Mouse (Mus musculus) midbrain, embryonic 15.5 days (tissue): Measurements from ENCODE around the gene Tmprss11c. TPM values are rescaled to one million over a fixed set of nuclear protein-coding genes. Genes with fewer than 3 reads are reported as not detected.
"Not testable (repeated sequence)": the region's sequence is repeated elsewhere in the genome, so short reads cannot be mapped to it uniquely, and the experiment has no call there.

Experiments
- ATAC-seq: fragments of 200-750 bp; cut with Nextera tagmentation; replicated peaks from 2 replicates; pipeline ENCODE4 v1.8.0; 2017; ENCODE audit warnings: moderate TSS enrichment
- H3K27ac ChIP-seq: fragments of 300-500 bp; sonication (generic); 2 replicates; pipeline ENCODE4 v1.5.1; 2015; ENCODE audit warnings: mild to moderate bottlenecking, inconsistent platforms
- H3K27me3 ChIP-seq: fragments of 300-500 bp; sonication (generic); replicated peaks from 2 replicates; pipeline ENCODE4 v1.6.1; 2015; ENCODE audit warnings: inconsistent platforms
- H3K36me3 ChIP-seq: fragments of 300-500 bp; sonication (generic); replicated peaks from 2 replicates; pipeline ENCODE4 v1.6.1; 2015; ENCODE audit warnings: inconsistent platforms
- H3K4me1 ChIP-seq: fragments of 300-500 bp; sonication (generic); 2 replicates; pipeline ENCODE4 v1.6.1; 2015; ENCODE audit warnings: inconsistent platforms
- H3K4me2 ChIP-seq: fragments of 300-500 bp; sonication (generic); 2 replicates; pipeline ENCODE4 v1.6.1; 2015; ENCODE audit warnings: inconsistent platforms, mild to moderate bottlenecking, moderate library complexity
- H3K4me3 ChIP-seq: fragments of 300-500 bp; sonication (generic); 2 replicates; pipeline ENCODE4 v1.5.1; 2015; ENCODE audit warnings: mild to moderate bottlenecking, inconsistent platforms
- H3K9ac ChIP-seq: fragments of 300-500 bp; sonication (generic); 2 replicates; pipeline ENCODE4 v1.6.1; 2015; ENCODE audit warnings: mild to moderate bottlenecking, inconsistent platforms
- H3K9me3 ChIP-seq: fragments of 300-500 bp; sonication (generic); 2 replicates; pipeline ENCODE4 v1.6.1; 2016; ENCODE audit warnings: inconsistent platforms
- WGBS: fragments of 180-500 bp; shearing (Covaris S2); methylation state at CpG from one replicate; pipeline ENCODE4 v1.1.7; 2015; ENCODE audit warnings: mixed read lengths; 5-methylcytosine and 5-hydroxymethylcytosine counted together
- polyA plus RNA-seq: library from polyadenylated mRNA; unstranded; fragments of >200 nt; fragmentation: Nextera tagmentation; extraction: Ambion mirVana; gene quantifications from 2 replicates; pipeline ENCODE4 v1.2.1, GENCODE M21; 2015

Gene Tmprss11c
- not detected in 2 replicates for polyA plus RNA-seq

DNA sequence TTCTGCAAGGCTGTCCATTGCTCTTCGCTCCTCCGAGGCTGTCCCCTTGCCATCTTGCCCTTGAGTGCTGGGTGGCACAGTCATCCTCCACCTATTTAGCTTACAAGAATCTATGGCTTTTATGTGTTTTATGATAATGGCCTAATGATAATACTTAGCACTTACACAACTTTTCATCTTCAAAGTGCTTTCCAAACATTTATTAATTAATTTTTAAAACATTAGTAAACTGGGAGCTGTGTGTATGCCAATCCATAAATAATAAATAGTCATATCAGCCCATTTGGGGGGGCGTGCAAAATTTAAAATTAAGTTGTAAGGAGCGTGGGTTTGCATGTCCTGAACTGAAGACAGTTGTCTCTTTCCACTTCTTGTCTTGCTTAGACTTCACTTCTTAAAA is at the start of gene Tmprss11c:
Gene Tmprss11c, minus strand, starts transcription at position 101 of the 400 bp plus-strand sequence.
- H3K9me3 ChIP-seq: no peaks in the 10 kb centered on the region
- no peak within 1 kb of the TSS for H3K4me3 ChIP-seq
- H3K9ac ChIP-seq: no peak within 1 kb of the TSS
- no peak within 1 kb of the TSS for H3K27ac ChIP-seq
- no peaks in the 10 kb centered on the region for H3K36me3 ChIP-seq
- H3K4me2 ChIP-seq: no peak within 1 kb of the TSS
- no peak for ATAC-seq
- H3K4me1 ChIP-seq: no peaks in the 10 kb centered on the region
- no peaks in the 10 kb centered on the region for H3K27me3 ChIP-seq
- 83% methylated on average over 4 of the region's 4 CpGs for WGBS

DNA sequence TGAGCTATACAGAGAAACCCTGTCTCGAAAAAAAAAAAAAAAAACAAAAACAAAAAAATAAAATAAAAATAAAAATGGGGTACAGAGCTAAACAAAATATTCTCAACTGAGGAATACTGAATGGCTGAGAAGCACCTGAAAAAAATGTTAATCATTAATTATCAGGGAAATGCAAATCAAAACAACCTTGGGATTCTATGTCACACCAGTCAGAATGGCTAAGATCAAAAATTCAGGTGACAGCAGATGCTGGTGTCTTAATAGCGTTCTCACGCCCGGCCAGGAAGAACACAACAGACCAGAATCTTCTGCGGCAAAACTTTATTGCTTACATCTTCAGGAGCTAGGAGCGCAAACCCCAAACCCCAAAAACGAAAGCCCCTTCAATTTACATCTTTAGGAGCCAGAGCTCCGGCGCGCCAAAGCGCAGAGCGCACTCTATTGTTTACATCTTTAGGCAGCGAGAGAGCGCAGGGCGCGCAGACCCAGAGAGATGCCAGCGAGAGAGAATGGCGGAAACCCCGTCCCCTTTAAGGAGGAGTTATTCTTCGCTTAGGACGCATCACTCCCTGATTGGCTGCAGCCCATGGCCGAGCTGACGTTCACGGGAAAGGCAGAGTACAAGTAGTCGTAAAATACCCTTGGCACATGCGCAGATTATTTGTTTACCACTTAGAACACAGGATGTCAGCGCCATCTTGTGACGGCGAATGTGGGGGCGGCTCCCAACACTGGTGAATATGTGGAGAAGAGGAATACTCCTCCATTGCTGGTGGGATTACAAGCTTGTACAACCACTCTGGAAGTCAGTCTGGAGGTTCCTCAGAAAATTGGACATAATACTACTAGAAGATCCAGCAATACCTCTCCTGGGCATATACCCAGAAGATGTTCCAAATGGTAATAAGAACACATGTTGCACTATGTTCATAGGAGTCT is 29.2 kb upstream of the Tmprss11c start:
- peak overlapping the region; percentile 58; the same call in 1 of the 2 replicates for H3K27ac ChIP-seq

DNA sequence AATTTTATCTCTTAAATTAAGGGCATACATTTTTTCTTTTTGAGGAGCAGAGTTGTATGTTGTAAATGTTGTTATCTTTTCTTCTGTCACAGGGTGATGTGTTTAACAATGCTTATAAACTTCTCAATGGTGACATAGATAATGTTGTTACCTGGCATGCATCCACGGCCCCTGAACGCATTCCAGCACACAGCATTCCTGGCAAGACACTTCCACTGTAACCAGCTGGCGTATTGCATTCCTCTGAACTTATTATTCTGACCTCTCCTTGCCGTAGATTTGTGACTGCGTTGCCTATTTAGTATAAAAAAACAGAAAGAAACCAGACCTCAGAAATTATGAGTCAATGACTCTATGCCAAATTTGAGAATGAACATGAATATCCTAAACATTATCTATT is 17.0 kb upstream of the Tmprss11c start:
- Histone ChIP-seq H3K9ac (no peak overlapping the region), H3K9me3 (no peaks in the 10 kb centered on the region), H3K36me3 (no peaks in the 10 kb centered on the region), H3K27me3 (no peaks in the 10 kb centered on the region), H3K4me1 (no peaks in the 10 kb centered on the region), H3K4me2 (no peak overlapping the region), H3K27ac (no peak overlapping the region), H3K4me3 (no peak overlapping the region)
- ATAC-seq: no peak
- 88% methylated on average over 5 of the region's 5 CpGs for WGBS

More for the DNA sequence above, 29.2 kb upstream of the Tmprss11c start:
- peak overlapping the region; percentile 45 for H3K4me2 ChIP-seq
- peak; percentile 96 for ATAC-seq
- H3K27me3 ChIP-seq, H3K36me3 ChIP-seq, H3K9me3 ChIP-seq, H3K4me1 ChIP-seq: not testable (repeated sequence)
- H3K4me3 ChIP-seq: peak overlapping the region; percentile 43
- 49% methylated on average over 30 of the region's 30 CpGs for WGBS
- 0 out of 2 replicates have a peak overlapping the region, but pooled peaks have one; percentile 20 for H3K9ac ChIP-seq

DNA sequence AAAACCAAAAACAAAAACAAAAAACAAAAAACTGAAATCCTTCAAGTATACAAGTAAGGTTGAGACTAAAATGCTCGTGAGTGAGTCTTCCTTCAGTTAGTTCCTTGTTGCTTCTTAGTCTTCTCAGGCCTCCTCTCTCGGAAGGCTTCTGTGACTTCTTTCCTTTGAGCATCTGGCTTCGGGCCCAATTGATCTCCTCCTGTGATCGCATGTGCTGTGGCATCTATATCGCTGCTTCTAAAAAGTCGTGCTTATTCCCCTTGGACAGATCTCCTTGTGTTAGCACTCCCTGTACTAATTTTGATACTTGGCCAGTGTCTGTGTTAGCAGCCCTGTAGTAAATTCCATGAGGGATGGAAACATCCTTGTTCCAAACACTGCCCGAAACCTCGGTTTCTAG is 14.8 kb upstream of the Tmprss11c start:
- H3K4me3 ChIP-seq: no peak overlapping the region
- H3K9me3 ChIP-seq: no peaks in the 10 kb centered on the region
- H3K36me3 ChIP-seq: no peaks in the 10 kb centered on the region
- no peak overlapping the region for H3K4me2 ChIP-seq
- no peaks in the 10 kb centered on the region for H3K27me3 ChIP-seq
- no peak overlapping the region for H3K9ac ChIP-seq
- 86% methylated on average over 8 of the region's 8 CpGs for WGBS
- no peaks in the 10 kb centered on the region for H3K4me1 ChIP-seq
- no peak overlapping the region for H3K27ac ChIP-seq
- no peak for ATAC-seq

DNA sequence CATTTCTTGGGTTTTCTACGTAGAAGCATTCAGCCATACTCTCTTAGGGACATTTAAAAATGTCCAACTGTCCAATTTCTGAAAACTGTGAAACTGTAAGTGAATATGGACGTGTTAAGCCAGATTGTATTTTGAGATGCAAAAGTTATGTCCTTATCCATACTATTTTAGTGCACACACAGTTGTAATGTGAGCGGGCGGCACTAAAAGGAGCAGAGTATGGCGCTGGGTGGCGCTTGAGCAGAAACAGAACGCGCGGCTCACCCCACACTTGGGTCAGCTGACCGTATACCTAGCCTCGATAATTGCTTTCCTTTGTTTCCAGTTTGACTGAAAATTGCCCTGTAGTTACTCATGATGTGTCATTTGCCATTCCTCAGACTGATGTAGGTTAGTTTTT is 42.5 kb downstream of the Tmprss11c start:
- H3K27ac ChIP-seq: no peak overlapping the region
- H3K4me1 ChIP-seq: no peaks in the 10 kb centered on the region
- H3K9me3 ChIP-seq: no peaks in the 10 kb centered on the region
- no peak overlapping the region for H3K9ac ChIP-seq
- H3K36me3 ChIP-seq: no peaks in the 10 kb centered on the region
- no peaks in the 10 kb centered on the region for H3K27me3 ChIP-seq
- no peak overlapping the region for H3K4me2 ChIP-seq
- H3K4me3 ChIP-seq: no peak overlapping the region
- ATAC-seq: no peak
- 93% methylated on average over 11 of the region's 11 CpGs for WGBS

DNA sequence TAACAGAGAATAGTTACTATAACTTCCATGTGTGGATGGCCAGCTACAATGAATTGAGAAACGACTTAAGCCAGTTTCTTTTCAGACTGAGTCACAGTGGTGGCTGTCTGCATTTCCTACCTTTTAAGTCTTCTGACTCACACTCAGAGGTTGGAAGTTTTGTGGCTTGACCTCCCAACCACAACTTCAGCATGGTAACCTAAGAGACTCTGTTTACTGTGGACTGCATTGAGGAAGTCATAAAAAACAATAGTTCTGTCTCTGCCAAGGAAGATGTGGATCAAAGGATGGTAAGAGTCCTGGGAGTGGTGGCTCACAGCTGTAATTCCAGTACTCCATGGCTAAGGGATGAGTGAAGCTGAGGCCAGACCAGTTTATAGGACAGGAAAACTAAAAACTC is 44.2 kb downstream of the Tmprss11c start:
- Histone ChIP-seq H3K4me2 (no peak overlapping the region), H3K4me3 (no peak overlapping the region), H3K9ac (no peak overlapping the region), H3K9me3 (no peaks in the 10 kb centered on the region), H3K27ac (no peak overlapping the region), H3K4me1 (no peaks in the 10 kb centered on the region), H3K27me3 (no peaks in the 10 kb centered on the region), H3K36me3 (no peaks in the 10 kb centered on the region)
- WGBS: 76% methylated on average over 1 of the region's 1 CpGs
- ATAC-seq: no peak

DNA sequence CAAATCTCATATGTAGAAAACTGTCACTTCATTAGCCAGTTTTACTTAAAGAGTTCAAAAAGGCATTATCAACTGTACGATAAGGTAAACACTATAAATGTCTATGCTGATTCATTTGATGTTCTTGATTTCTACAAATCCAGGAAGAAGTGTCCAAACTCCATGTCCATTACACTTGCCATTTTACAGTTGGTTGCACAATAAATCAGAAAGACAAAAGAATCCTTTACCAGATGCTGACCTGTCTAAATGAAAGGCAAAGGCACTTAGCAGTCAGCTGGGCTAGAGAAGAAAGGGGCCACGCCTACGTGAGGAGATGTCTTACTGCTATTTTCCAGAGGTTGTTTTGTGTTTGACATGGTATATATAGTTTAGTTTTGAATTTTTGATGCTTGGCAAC is 44.8 kb downstream of the Tmprss11c start:
- H3K9me3 ChIP-seq: no peaks in the 10 kb centered on the region
- no peaks in the 10 kb centered on the region for H3K36me3 ChIP-seq
- H3K4me2 ChIP-seq: no peak overlapping the region
- H3K4me3 ChIP-seq: no peak overlapping the region
- no peaks in the 10 kb centered on the region for H3K27me3 ChIP-seq
- no peak overlapping the region for H3K27ac ChIP-seq
- WGBS: 87% methylated on average over 3 of the region's 3 CpGs
- no peaks in the 10 kb centered on the region for H3K4me1 ChIP-seq
- H3K9ac ChIP-seq: no peak overlapping the region
- no peak for ATAC-seq

DNA sequence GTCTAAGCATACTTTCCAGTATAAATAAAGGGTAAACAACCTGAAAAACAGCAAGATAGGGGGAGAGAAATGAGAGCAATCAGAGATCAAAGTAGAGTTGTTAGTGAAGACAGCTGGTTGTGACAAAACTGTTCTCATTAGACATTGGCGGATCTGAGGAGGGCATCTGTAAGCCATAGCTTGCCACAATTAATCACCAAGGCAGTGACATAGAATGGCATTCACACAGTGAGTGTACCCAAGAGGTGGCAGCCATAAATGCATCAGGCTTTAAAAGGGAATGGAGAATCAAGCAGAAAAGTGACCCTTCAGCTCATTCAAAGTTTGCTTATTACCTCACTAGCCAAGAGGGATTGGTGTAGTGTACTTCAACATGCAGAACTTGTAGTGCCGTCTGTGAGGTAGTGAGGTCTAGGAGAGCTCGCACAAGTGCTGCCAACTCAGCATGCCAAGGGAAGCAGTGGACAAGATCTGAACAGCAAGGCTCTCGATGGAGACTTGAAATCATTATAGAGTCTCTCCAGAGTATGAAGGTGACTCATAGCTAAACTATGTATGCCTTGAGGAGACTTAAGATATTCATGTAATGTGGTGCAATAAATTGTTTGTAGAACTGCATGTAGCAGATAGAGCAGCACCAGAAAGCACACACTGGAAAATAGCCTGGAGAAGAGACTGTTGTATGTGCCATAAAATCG is 61.8 kb downstream of the Tmprss11c start:
- Histone ChIP-seq H3K9me3 (no peaks in the 10 kb centered on the region), H3K9ac (no peak overlapping the region), H3K4me1 (no peaks in the 10 kb centered on the region), H3K27me3 (no peaks in the 10 kb centered on the region), H3K4me3 (no peak overlapping the region), H3K4me2 (no peak overlapping the region), H3K36me3 (no peaks in the 10 kb centered on the region), H3K27ac (no peak overlapping the region)
- 91% methylated on average over 5 of the region's 5 CpGs for WGBS
- no peak for ATAC-seq

DNA sequence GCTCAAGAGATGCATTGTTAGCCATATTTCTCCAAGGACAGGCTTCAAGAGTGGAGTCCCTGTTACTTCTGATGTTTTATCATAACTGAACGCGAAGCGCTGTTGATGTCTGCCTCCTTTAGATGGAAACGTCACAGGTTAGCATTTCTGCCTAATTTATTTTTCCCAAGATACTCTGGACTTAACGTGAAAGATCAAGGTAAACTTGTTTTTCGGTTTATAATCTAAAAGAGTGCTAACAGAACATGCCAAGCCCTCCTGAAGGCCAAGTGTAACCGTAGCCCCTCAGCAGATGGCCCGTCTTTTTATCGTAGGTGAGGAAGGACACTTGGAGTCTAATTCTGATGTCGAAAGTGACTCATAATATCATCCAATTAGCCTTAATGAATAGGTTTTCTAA is 91.3 kb downstream of the Tmprss11c start, which contains the start of gene Gnrhr:
Gene Gnrhr, minus strand, starts transcription at position 101 of the 400 bp plus-strand sequence.
- Histone ChIP-seq H3K4me1 (no peaks in the 10 kb centered on the region), H3K36me3 (no peaks in the 10 kb centered on the region), H3K9ac (no peak within 1 kb of the TSS), H3K9me3 (no peaks in the 10 kb centered on the region), H3K4me3 (no peak within 1 kb of the TSS), H3K27ac (no peak within 1 kb of the TSS), H3K27me3 (no peaks in the 10 kb centered on the region), H3K4me2 (no peak within 1 kb of the TSS)
- WGBS: 89% methylated on average over 10 of the region's 10 CpGs
- ATAC-seq: no peak

DNA sequence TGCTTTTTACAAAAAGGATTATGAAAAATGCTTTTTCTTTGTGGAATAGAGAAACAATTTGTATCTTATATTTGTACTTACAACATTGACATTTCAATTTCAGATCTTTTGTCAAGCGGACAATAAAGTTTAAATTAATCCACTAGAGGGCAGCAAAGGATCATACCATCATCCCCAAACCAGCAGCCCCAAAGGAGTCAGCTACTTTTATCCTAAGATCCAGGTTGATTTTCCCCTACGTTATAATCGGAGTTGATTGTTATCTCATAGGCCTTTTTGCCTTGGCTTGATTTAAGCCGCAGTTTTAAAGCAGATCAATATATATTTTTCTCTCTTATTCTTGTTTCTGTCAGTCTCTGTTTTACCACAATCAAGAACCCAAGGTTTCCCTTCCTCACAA is 97.8 kb downstream of the Tmprss11c start:
- peak; percentile 80 for ATAC-seq
- no peaks in the 10 kb centered on the region for H3K27me3 ChIP-seq
- no peak overlapping the region for H3K4me3 ChIP-seq
- H3K27ac ChIP-seq: no peak overlapping the region
- no peaks in the 10 kb centered on the region for H3K9me3 ChIP-seq
- H3K9ac ChIP-seq: no peak overlapping the region
- 12% methylated on average over 4 of the region's 4 CpGs for WGBS
- H3K4me2 ChIP-seq: no peak overlapping the region
- H3K36me3 ChIP-seq: no peaks in the 10 kb centered on the region
- H3K4me1 ChIP-seq: no peaks in the 10 kb centered on the region

DNA sequence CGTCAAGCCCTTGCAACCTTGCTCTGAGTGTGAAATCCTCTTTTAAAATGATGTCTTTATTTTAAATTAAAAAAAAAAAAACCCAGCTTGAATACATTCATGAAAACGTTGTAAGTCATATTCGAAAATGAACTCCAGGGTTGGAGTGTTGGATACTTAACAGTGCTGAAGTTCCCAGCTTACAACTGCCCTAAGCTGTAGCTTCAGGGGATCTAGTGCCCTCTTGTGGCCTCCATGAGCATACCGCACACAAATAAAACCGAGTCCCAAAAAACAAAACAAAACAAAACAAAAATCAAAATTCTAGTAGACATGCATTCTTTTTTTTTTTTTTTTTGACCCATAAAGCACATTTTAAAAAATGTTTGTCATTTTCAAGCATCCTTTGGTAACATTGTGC is 98.3 kb downstream of the Tmprss11c start:
- WGBS: 27% methylated on average over 5 of the region's 5 CpGs
- no peaks in the 10 kb centered on the region for H3K36me3 ChIP-seq
- no peak overlapping the region for H3K4me3 ChIP-seq
- H3K4me2 ChIP-seq: no peak overlapping the region
- no peaks in the 10 kb centered on the region for H3K9me3 ChIP-seq
- 0 out of 2 replicates have a peak, but pooled peaks have one; percentile 39 for ATAC-seq
- H3K27me3 ChIP-seq: no peaks in the 10 kb centered on the region
- no peaks in the 10 kb centered on the region for H3K4me1 ChIP-seq
- H3K9ac ChIP-seq: no peak overlapping the region
- H3K27ac ChIP-seq: no peak overlapping the region

DNA sequence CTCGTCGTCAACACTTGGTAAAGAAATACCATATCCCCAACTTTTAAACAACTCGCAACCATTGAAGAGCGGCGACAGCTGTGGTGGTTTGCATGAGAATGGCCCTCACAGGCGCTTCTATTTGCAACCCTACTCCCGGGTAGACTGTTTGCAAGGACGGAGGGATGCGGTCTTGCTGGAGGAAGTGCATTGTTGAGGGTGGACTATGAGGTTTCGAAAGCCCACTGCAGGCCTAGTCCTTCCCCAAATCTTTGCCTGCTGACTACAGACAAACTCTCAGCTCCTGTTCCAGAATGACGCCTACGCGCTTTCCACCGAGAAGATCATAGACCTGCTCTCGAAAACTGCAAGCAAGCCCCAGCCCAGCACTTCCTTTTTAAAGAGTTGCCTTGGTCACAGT is 98.8 kb downstream of the Tmprss11c start:
- no peaks in the 10 kb centered on the region for H3K36me3 ChIP-seq

More for the DNA sequence above, 98.8 kb downstream of the Tmprss11c start:
- H3K4me1 ChIP-seq: no peaks in the 10 kb centered on the region
- H3K27me3 ChIP-seq: no peaks in the 10 kb centered on the region
- no peak overlapping the region for H3K9ac ChIP-seq
- no peak overlapping the region for H3K4me3 ChIP-seq
- H3K9me3 ChIP-seq: no peaks in the 10 kb centered on the region
- no peak; the same call in 1 of the 2 replicates for ATAC-seq
- no peak overlapping the region for H3K4me2 ChIP-seq
- H3K27ac ChIP-seq: no peak overlapping the region
- 37% methylated on average over 15 of the region's 15 CpGs for WGBS
